ENCODE assay signal across 11 mouse cellular contexts in the genomic region with DNA sequence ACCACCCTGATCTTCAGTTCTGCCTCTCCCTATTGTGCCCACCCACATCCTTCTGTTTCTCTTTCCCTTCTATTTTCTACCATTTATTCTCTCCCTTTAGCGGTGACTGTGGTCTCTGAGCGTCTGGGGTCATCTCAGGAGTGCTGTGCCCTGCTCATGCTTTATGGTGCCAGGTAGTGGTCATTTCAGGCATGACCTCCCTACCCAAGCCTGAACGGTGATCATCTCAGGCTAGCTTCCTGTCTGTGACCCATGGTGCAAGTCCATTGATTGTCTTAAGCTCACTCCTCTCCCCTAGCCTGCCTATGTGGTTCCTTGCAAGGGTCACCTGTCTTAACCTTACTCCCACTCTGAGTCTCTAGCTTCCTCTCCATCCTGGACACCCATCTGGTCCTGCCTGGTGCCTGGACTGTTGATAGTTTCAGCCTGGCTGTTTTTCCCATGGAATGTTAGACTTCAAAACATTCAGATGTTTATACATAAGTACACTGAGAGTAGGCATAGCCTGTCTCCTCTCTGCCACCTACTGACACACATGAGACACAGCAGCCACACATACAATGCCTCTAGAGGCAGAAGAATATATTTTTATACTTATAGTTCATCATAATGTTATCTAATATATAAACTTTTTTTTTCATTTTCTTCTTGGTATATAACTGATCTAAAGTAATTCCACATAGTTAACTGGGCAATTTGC.
DNase-seq lines count a peak whose midpoint lies in the region; ATAC-seq and TF ChIP-seq lines count a peak whose summit lies in the region.
"Had no signal": no experiment of that assay in that cellular context is flagged by ENCODE, and none has a peak within 500 bp of the region (broad histone marks: within the 10 kb centered on the region; RNA-seq: fewer than 3 reads in every experiment).

No protein-coding gene starts in this region.

- no peaks in the 10 kb centered on the region for H3K27me3 ChIP-seq in midbrain, embryonic 13.5 days
- no peaks in the 10 kb centered on the region for H3K27me3 ChIP-seq in midbrain, embryonic 10.5 days (ENCODE audit: low read depth, poor library complexity, severe bottlenecking)
- H3K27me3 ChIP-seq in forebrain, postnatal 0 days (ENCODE audit: insufficient read depth, low read length) = no peaks in the 10 kb centered on the region
- H3K27me3 ChIP-seq: neural tube, embryonic 12.5 days had no signal

- no peaks in the 10 kb centered on the region for H3K9me3 ChIP-seq in midbrain, embryonic 13.5 days
- no peaks in the 10 kb centered on the region for H3K9me3 ChIP-seq in midbrain, embryonic 10.5 days (replicated peaks)
- H3K9me3 ChIP-seq in forebrain, postnatal 0 days (ENCODE audit: low read length) = no peaks in the 10 kb centered on the region
- H3K9me3 ChIP-seq: neural tube, embryonic 12.5 days had no signal

- H3K36me3 ChIP-seq in midbrain, embryonic 13.5 days = no peaks in the 10 kb centered on the region
- H3K36me3 ChIP-seq in midbrain, embryonic 10.5 days = no peaks in the 10 kb centered on the region
- H3K36me3 ChIP-seq in forebrain, postnatal 0 days (ENCODE audit: insufficient read depth) = no peaks in the 10 kb centered on the region
- H3K36me3 ChIP-seq: neural tube, embryonic 12.5 days had no signal

- no peak overlapping the region for H3K9ac ChIP-seq in midbrain, embryonic 13.5 days (replicated peaks)
- no peak overlapping the region for H3K9ac ChIP-seq in forebrain, postnatal 0 days
- H3K9ac ChIP-seq: neural tube, embryonic 12.5 days had no signal

- H3K27ac ChIP-seq in midbrain, embryonic 13.5 days = no peak overlapping the region
- no peak overlapping the region for H3K27ac ChIP-seq in midbrain, embryonic 10.5 days (replicated peaks)
- H3K27ac ChIP-seq in forebrain, postnatal 0 days (ENCODE audit: low read depth, low read length) = no peak overlapping the region
- H3K27ac ChIP-seq: neural tube, embryonic 12.5 days had no signal

- TF ChIP-seq CTCF in forebrain, postnatal 0 days (IDR thresholded peaks at IDR 0.05; ENCODE audit: low read depth) = peak; percentile 58

- H3K4me1 ChIP-seq in midbrain, embryonic 13.5 days (replicated peaks) = no peaks in the 10 kb centered on the region
- H3K4me1 ChIP-seq in midbrain, embryonic 10.5 days = no peaks in the 10 kb centered on the region
- no peaks in the 10 kb centered on the region for H3K4me1 ChIP-seq in forebrain, postnatal 0 days (ENCODE audit: insufficient read depth)
- H3K4me1 ChIP-seq: neural tube, embryonic 12.5 days had no signal

- H3K4me2 ChIP-seq in midbrain, embryonic 13.5 days (replicated peaks) = no peak overlapping the region
- H3K4me2 ChIP-seq in forebrain, postnatal 0 days (ENCODE audit: low read depth) = no peak overlapping the region
- H3K4me2 ChIP-seq: neural tube, embryonic 12.5 days had no signal

- 82% methylated on average over 3 of the region's 3 CpGs for WGBS in midbrain, embryonic 13.5 days
- 87% methylated on average over 3 of the region's 3 CpGs for whole genome bisulfite sequencing in midbrain, embryonic 10.5 days
- WGBS in forebrain, postnatal 0 days = 88% methylated on average over 3 of the region's 3 CpGs

- peak; percentile 52; the same call in 1 of the 2 replicates for ATAC-seq in frontal cortex, adult (ENCODE audit: low TSS enrichment)
- peak; percentile 56; the same call in 1 of the 2 replicates for ATAC-seq in midbrain, embryonic 13.5 days
- peak; percentile 45; the same call in 1 of the 2 replicates for ATAC-seq in forebrain, postnatal 0 days
- ATAC-seq: CD4-positive, CD25-positive, alpha-beta regulatory T cell, adult 4 months had no signal

- no peak overlapping the region for H3K4me3 ChIP-seq in midbrain, embryonic 13.5 days (replicated peaks)
- H3K4me3 ChIP-seq in midbrain, embryonic 10.5 days = no peak overlapping the region
- H3K4me3 ChIP-seq in forebrain, postnatal 0 days (ENCODE audit: low read depth, low read length) = no peak overlapping the region
- H3K4me3 ChIP-seq: neural tube, embryonic 12.5 days had no signal

- no peak for DNase-seq in frontal cortex, adult 2 months (ENCODE audit: extremely low spot score in 1 of 2, low spot score in 1 of 2)
- DNase-seq in midbrain, embryonic 10.5 days (ENCODE audit: low spot score) = no peak
- DNase-seq in forebrain, postnatal 0 days = no peak
- DNase-seq in thymus, postnatal 14 days = no peak
- no peak for DNase-seq in adipocyte (ENCODE audit: low spot score)
- DNase-seq in gastrocnemius, adult 8-10 months (ENCODE audit: low spot score in 2 of 2) = no peak
- DNase-seq: layer of hippocampus, adult 9-11 months had no signal
